Mouse (Mus musculus): ENCODE data around the gene Naa60. TPM values are rescaled to one million over a fixed set of nuclear protein-coding genes. Genes with fewer than 3 reads are reported as not detected.

Gene Naa60
- polyA plus RNA-seq, 1 experiment from 2014 or later: 97.0 TPM

GRCm38 (mm10) chr16:3908537-3909111 is 36.4 kb downstream of the Naa60 start, which contains the start of the genes 1700037C18Rik and Cluap1:
Gene 1700037C18Rik, minus strand, starts transcription at chr16:3908689.
Gene Cluap1, plus strand, starts transcription at chr16:3908801.
- H3K9ac ChIP-seq: peak within 1 kb of the TSS; percentile 71
- WGBS: under 1% methylated on average over 33 of the region's 33 CpGs
- H3K27me3 ChIP-seq (ENCODE audit: control insufficient read depth, insufficient read depth, low read length): no peaks in the 10 kb centered on the region
- H3K4me3 ChIP-seq (replicated peaks; ENCODE audit: low read length): peak within 1 kb of the TSS; percentile 58
- peak within 1 kb of the TSS; percentile 75 for H3K27ac ChIP-seq
- no peaks in the 10 kb centered on the region for H3K9me3 ChIP-seq (ENCODE audit: control insufficient read depth, low read length)
- H3K4me2 ChIP-seq (replicated peaks): peak within 1 kb of the TSS; percentile 78
- H3K4me1 ChIP-seq (replicated peaks; ENCODE audit: control insufficient read depth, insufficient read depth, low read length): peaks cover 13% of the 10 kb centered on the region
- DNase-seq (ENCODE audit: low spot score) (peak; percentile 92), ATAC-seq (ENCODE audit: low FRiP score) (peak; percentile 96)
- peaks cover 51% of the 10 kb centered on the region for H3K36me3 ChIP-seq (replicated peaks; ENCODE audit: control insufficient read depth, insufficient read depth)

GRCm38 (mm10) chr16:3909118-3909517 is 36.9 kb downstream of the Naa60 start:
- peaks cover 51% of the 10 kb centered on the region for H3K36me3 ChIP-seq (replicated peaks; ENCODE audit: control insufficient read depth, insufficient read depth)
- no peak for ATAC-seq (ENCODE audit: low FRiP score)
- peak overlapping the region; percentile 58 for H3K4me3 ChIP-seq (replicated peaks; ENCODE audit: low read length)
- H3K4me1 ChIP-seq (replicated peaks; ENCODE audit: control insufficient read depth, insufficient read depth, low read length): peaks cover 13% of the 10 kb centered on the region
- no peaks in the 10 kb centered on the region for H3K27me3 ChIP-seq (ENCODE audit: control insufficient read depth, insufficient read depth, low read length)
- peak; percentile 30 for DNase-seq (ENCODE audit: low spot score)
- 7% methylated on average over 20 of the region's 20 CpGs for WGBS
- H3K27ac ChIP-seq: peak overlapping the region; percentile 75
- H3K4me2 ChIP-seq (replicated peaks): peak overlapping the region; percentile 78
- H3K9ac ChIP-seq: peak overlapping the region; percentile 71
- no peaks in the 10 kb centered on the region for H3K9me3 ChIP-seq (ENCODE audit: control insufficient read depth, low read length)

- Histone ChIP-seq H3K4me2 (replicated peaks) (no peak overlapping the region), H3K36me3 (replicated peaks; ENCODE audit: control insufficient read depth, insufficient read depth) (peaks cover 82% of the 10 kb centered on the region), H3K9ac (no peak overlapping the region), H3K27me3 (ENCODE audit: control insufficient read depth, insufficient read depth, low read length) (no peaks in the 10 kb centered on the region), H3K4me1 (replicated peaks; ENCODE audit: control insufficient read depth, insufficient read depth, low read length) (no peaks in the 10 kb centered on the region), H3K27ac (no peak overlapping the region), H3K4me3 (replicated peaks; ENCODE audit: low read length) (no peak overlapping the region), H3K9me3 (ENCODE audit: control insufficient read depth, low read length) (no peaks in the 10 kb centered on the region)
- DNase-seq (ENCODE audit: low spot score): no peak
- no peak for ATAC-seq (ENCODE audit: low FRiP score)
- 88% methylated on average over 2 of the region's 2 CpGs for WGBS
These were observed 48.6 kb downstream of the Naa60 start for GRCm38 (mm10) chr16:3920756-3921155.

- Histone ChIP-seq H3K4me3 (replicated peaks; ENCODE audit: low read length) (no peak overlapping the region), H3K9me3 (ENCODE audit: control insufficient read depth, low read length) (no peaks in the 10 kb centered on the region), H3K27me3 (ENCODE audit: control insufficient read depth, insufficient read depth, low read length) (no peaks in the 10 kb centered on the region), H3K27ac (no peak overlapping the region), H3K36me3 (replicated peaks; ENCODE audit: control insufficient read depth, insufficient read depth) (peaks cover 90% of the 10 kb centered on the region), H3K4me2 (replicated peaks) (no peak overlapping the region), H3K9ac (no peak overlapping the region), H3K4me1 (replicated peaks; ENCODE audit: control insufficient read depth, insufficient read depth, low read length) (no peaks in the 10 kb centered on the region)
- ATAC-seq (ENCODE audit: low FRiP score) (no peak), DNase-seq (ENCODE audit: low spot score) (no peak)
- 86% methylated on average over 3 of the region's 3 CpGs for whole genome bisulfite sequencing
These were observed 51.3 kb downstream of the Naa60 start for GRCm38 (mm10) chr16:3923515-3923914.

GRCm38 (mm10) chr16:3923966-3924365 is 51.8 kb downstream of the Naa60 start:
- Histone ChIP-seq H3K36me3 (replicated peaks; ENCODE audit: control insufficient read depth, insufficient read depth) (peaks cover 89% of the 10 kb centered on the region), H3K9ac (no peak overlapping the region), H3K27ac (no peak overlapping the region), H3K4me1 (replicated peaks; ENCODE audit: control insufficient read depth, insufficient read depth, low read length) (no peaks in the 10 kb centered on the region), H3K4me2 (replicated peaks) (no peak overlapping the region), H3K4me3 (replicated peaks; ENCODE audit: low read length) (no peak overlapping the region), H3K27me3 (ENCODE audit: control insufficient read depth, insufficient read depth, low read length) (no peaks in the 10 kb centered on the region), H3K9me3 (ENCODE audit: control insufficient read depth, low read length) (no peaks in the 10 kb centered on the region)
- ATAC-seq (ENCODE audit: low FRiP score) (no peak), DNase-seq (ENCODE audit: low spot score) (no peak)
- 90% methylated on average over 4 of the region's 4 CpGs for WGBS

GRCm38 (mm10) chr16:3928582-3928981 is 56.4 kb downstream of the Naa60 start:
- DNase-seq (ENCODE audit: low spot score): no peak
- Histone ChIP-seq H3K36me3 (replicated peaks; ENCODE audit: control insufficient read depth, insufficient read depth) (peaks cover 87% of the 10 kb centered on the region), H3K9ac (no peak overlapping the region), H3K27ac (no peak overlapping the region), H3K27me3 (ENCODE audit: control insufficient read depth, insufficient read depth, low read length) (no peaks in the 10 kb centered on the region), H3K4me3 (replicated peaks; ENCODE audit: low read length) (no peak overlapping the region), H3K4me2 (replicated peaks) (no peak overlapping the region), H3K9me3 (ENCODE audit: control insufficient read depth, low read length) (no peaks in the 10 kb centered on the region), H3K4me1 (replicated peaks; ENCODE audit: control insufficient read depth, insufficient read depth, low read length) (no peaks in the 10 kb centered on the region)
- WGBS: 57% methylated on average over 1 of the region's 1 CpGs
- no peak for ATAC-seq (ENCODE audit: low FRiP score)

- 78% methylated on average over 7 of the region's 7 CpGs for WGBS
- H3K36me3 ChIP-seq (replicated peaks; ENCODE audit: control insufficient read depth, insufficient read depth): peaks cover 87% of the 10 kb centered on the region
- H3K4me2 ChIP-seq (replicated peaks): no peak overlapping the region
- H3K9ac ChIP-seq: no peak overlapping the region
- no peaks in the 10 kb centered on the region for H3K27me3 ChIP-seq (ENCODE audit: control insufficient read depth, insufficient read depth, low read length)
- DNase-seq (ENCODE audit: low spot score) (no peak), ATAC-seq (ENCODE audit: low FRiP score) (no peak)
- no peak overlapping the region for H3K27ac ChIP-seq
- H3K4me3 ChIP-seq (replicated peaks; ENCODE audit: low read length): no peak overlapping the region
- H3K9me3 ChIP-seq (ENCODE audit: control insufficient read depth, low read length): no peaks in the 10 kb centered on the region
- no peaks in the 10 kb centered on the region for H3K4me1 ChIP-seq (replicated peaks; ENCODE audit: control insufficient read depth, insufficient read depth, low read length)
These were observed 57.0 kb downstream of the Naa60 start for GRCm38 (mm10) chr16:3929151-3929550.

- H3K9me3 ChIP-seq (ENCODE audit: control insufficient read depth, low read length): no peaks in the 10 kb centered on the region
- peaks cover 92% of the 10 kb centered on the region for H3K36me3 ChIP-seq (replicated peaks; ENCODE audit: control insufficient read depth, insufficient read depth)
- ATAC-seq (ENCODE audit: low FRiP score): no peak
- no peak overlapping the region for H3K27ac ChIP-seq
- H3K4me1 ChIP-seq (replicated peaks; ENCODE audit: control insufficient read depth, insufficient read depth, low read length): no peaks in the 10 kb centered on the region
- no peak overlapping the region for H3K9ac ChIP-seq
- 94% methylated on average over 6 of the region's 6 CpGs for WGBS
- H3K27me3 ChIP-seq (ENCODE audit: control insufficient read depth, insufficient read depth, low read length): no peaks in the 10 kb centered on the region
- no peak overlapping the region for H3K4me2 ChIP-seq (replicated peaks)
- no peak for DNase-seq (ENCODE audit: low spot score)
- H3K4me3 ChIP-seq (replicated peaks; ENCODE audit: low read length): no peak overlapping the region
These were observed 61.4 kb downstream of the Naa60 start for GRCm38 (mm10) chr16:3933536-3933935.

- 95% methylated on average over 1 of the region's 1 CpGs for WGBS
- Histone ChIP-seq H3K36me3 (replicated peaks; ENCODE audit: control insufficient read depth, insufficient read depth) (peaks cover 93% of the 10 kb centered on the region), H3K9me3 (ENCODE audit: control insufficient read depth, low read length) (no peaks in the 10 kb centered on the region), H3K4me3 (replicated peaks; ENCODE audit: low read length) (no peak overlapping the region), H3K27ac (no peak overlapping the region), H3K27me3 (ENCODE audit: control insufficient read depth, insufficient read depth, low read length) (no peaks in the 10 kb centered on the region), H3K9ac (no peak overlapping the region), H3K4me2 (replicated peaks) (no peak overlapping the region), H3K4me1 (replicated peaks; ENCODE audit: control insufficient read depth, insufficient read depth, low read length) (no peaks in the 10 kb centered on the region)
- DNase-seq (ENCODE audit: low spot score) (no peak), ATAC-seq (ENCODE audit: low FRiP score) (no peak)
These were observed 61.9 kb downstream of the Naa60 start for GRCm38 (mm10) chr16:3934091-3934490.

- no peaks in the 10 kb centered on the region for H3K27me3 ChIP-seq (ENCODE audit: control insufficient read depth, insufficient read depth, low read length)
- H3K4me2 ChIP-seq (replicated peaks): no peak overlapping the region
- H3K9me3 ChIP-seq (ENCODE audit: control insufficient read depth, low read length): no peaks in the 10 kb centered on the region
- no peak overlapping the region for H3K27ac ChIP-seq
- no peak for ATAC-seq (ENCODE audit: low FRiP score)
- WGBS: 91% methylated on average over 4 of the region's 4 CpGs
- H3K4me3 ChIP-seq (replicated peaks; ENCODE audit: low read length): no peak overlapping the region
- no peak for DNase-seq (ENCODE audit: low spot score)
- H3K9ac ChIP-seq: no peak overlapping the region
- peaks cover 91% of the 10 kb centered on the region for H3K36me3 ChIP-seq (replicated peaks; ENCODE audit: control insufficient read depth, insufficient read depth)
- H3K4me1 ChIP-seq (replicated peaks; ENCODE audit: control insufficient read depth, insufficient read depth, low read length): no peaks in the 10 kb centered on the region
These were observed 62.5 kb downstream of the Naa60 start for GRCm38 (mm10) chr16:3934701-3935100.

Measured in hindbrain, embryonic 14.5 days (tissue).